Mouse (Mus musculus) T-helper 17 cell (primary cell): Measurements from ENCODE around the gene Bptf.
"Not testable (repeated sequence)": the region's sequence is repeated elsewhere in the genome, so short reads cannot be mapped to it uniquely, and the experiment has no call there.

Experiments used
- in situ Hi-C, 2 experiments: fragments of 300-600 bp; cut with MboI, MseI; formaldehyde crosslinking; loops; 1 replicate in 1 of 2; 2 replicates in 1 of 2; pipeline ENCODE4 v1.15.1; 2025; ENCODE audit warnings: high pct_unique_total_duplicates in 2 of 2

Gene Bptf

DNA sequence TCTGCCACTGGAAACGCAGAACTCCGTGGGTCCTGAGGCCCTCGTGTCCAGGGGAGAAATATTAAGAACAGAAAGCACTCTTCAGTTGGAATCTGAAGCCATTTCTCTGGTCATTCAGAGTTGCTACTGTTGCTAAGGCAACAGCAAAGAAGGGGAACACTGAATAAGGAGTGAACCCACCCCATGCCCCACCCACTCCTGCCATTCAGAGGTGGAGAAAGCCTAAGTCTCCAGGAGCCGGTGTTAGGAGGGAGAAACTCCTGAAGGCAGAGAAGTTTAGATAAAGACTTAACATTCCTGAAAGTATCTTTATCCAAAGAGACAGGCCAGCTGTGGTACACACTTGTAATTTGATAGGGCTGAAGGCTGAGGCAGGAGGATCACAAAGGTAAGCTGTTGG is 112.6 kb downstream of the Bptf start:
- in situ Hi-C loops = no loop called here

GRCm38 (mm10) chr11:107018606-107019005 is 113.3 kb downstream of the Bptf start:
- in situ Hi-C loops = no loop called here

- in situ Hi-C loops = no loop called here
Observed at GRCm38 (mm10) chr11:107017339-107017886, 114.5 kb downstream of the Bptf start.

- in situ Hi-C loops = no loop called here
Observed at GRCm38 (mm10) chr11:107016893-107017292, 115.0 kb downstream of the Bptf start.

DNA sequence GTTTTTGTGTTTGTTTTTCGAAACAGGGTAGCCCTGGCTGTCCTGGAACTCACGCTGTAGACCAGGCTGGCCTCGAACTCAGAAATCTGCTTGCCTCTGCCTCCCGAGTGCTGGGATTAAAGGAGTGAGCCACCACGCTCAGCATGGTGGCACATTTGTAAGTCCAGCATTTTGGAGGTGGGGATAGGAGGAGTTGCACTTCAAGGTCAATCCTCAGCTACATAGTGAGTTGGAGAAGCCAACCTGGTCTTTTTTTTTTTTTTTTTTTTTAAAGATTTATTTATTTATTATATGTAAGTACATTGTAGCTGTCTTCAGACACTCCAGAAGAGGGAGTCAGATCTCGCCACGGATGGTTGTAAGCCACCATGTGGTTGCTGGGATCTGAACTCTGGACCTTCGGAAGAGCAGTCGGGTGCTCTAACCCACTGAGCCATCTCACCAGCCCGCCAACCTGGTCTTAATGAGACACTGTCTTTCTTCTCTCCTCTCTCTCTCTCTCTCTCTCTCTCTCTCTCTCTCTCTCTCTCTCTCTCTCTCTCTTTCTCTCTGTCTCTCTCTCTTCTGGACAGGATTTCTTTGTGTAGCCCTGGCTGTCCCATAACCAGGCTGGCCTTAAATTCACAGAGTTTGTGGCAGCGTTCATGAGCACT is 116.3 kb downstream of the Bptf start:
- in situ Hi-C loops = not testable (repeated sequence)

DNA sequence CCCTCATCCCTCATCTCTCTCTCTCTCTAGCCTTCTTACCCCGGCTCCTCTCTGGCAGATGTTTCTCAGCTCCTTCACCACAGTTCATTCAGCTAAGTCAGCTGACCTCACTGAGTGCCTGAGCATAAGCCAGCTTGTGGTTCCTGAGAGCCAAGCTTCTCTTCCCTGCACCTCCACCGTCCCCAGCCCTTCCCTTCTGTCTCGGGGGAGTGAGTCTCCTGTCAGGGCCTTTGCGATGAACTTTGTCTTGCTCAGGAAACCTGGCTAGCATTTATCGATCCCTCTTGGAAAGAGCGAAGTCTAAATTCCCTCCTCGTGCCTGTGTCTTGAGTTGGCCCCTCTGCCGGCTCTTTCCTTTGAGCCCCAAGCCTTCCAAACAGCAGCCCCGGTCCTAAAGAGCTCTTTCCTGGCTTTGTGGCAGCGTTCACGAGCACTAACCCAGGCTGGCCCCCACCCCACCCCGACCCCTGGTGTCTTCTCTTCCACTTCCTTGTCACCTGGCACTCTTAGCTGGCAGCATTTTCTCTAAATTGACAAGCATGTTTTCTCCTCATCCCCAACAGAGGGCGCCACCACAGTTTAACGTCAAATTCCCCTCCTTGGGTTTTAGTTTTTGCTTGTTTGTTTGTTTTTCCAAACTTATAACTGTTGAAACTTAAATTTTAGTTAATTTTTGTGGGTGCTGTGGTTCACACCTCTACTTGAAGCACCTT is 117.2 kb downstream of the Bptf start:
- in situ Hi-C loops = no loop called here

DNA sequence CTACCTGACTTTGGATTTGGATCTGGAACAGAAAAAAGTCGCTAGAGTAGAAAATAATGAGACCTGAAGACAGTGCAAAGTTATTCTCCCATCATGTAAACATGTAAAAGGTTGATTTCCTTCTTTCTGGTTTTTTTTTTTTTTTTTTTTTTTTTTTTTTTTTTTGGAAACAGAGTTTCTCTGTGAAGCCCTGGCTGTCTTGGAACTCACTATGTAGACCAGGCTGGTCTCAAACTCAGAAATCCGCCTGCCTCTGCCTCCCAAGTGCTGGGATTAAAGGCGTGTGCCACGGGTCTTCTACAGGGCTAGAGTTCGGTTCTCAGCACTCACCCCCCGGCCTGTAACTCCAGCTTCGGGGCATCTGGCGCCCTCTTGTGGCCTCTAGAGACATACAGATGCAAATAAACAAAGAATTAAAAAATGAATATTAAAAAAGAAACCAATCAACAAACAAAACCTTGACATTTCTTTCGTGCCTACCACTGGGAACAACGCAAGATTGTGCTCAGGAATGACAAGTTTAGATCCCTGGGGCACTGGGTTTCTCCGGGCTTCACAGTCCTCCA is 117.8 kb downstream of the Bptf start:
- in situ Hi-C loops = no loop called here

DNA sequence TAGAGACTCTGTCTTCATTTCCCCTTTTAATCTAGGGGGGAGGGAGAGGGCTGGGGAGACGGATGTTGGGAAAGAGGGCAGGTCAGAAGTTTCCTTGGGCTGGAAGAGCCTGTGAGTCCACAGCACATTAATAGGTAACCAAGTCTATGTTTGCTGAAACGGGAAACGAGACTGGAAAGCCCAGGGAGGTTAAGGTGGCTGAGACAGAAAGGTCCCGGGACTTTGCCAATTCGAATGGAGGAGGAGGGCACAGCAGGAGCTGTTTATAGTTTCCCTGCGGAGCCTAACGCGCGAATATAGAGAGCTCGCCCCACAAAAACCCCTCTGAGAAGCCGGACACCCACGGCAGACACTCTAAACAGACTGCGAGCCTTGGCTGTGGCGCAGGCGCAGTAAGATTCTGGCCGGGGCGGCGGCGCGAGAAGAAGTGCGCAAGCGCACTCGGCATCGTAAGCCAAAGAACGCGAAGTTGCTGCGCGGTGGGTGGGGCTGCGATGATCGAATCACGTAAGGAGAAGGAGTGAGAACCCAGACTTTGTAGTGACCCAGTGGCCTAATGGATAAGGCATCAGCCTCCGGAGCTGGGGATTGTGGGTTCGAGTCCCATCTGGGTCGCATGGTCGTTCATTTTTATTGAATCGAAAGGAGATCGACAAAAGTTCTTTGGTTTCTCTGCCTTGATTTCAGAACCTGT is 119.5 kb downstream of the Bptf start:
- in situ Hi-C loops = no loop called here

DNA sequence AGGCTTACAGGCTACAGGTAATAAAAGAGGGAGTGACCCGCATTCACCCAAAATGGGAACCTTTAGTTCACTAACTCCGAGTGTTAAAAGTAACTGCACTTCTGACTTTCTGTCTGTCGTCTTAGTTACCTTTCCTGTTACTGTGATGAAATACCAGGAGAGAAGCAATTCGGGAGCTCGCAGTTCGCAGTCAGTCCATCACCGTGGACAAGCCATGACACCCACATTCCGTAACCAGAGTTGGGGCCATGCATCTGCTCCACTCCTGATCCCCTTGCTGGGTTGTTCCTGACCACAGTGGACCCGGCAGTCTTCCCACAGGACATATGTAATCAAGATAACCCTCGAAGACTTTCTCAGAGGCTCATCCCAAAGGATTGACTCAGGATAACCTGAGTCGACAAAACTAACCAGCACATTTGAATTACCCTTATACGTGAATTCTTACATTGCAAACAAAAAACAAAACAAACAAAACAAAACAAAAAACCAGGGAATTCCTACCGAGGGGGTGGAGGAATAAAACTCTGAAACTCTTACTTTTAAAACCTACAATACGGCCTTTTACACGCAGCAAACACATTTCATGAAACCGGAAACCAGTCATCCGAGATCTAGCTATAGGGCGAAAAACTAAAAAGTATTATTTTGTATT is 120.1 kb downstream of the Bptf start:
- in situ Hi-C loops = no loop called here

DNA sequence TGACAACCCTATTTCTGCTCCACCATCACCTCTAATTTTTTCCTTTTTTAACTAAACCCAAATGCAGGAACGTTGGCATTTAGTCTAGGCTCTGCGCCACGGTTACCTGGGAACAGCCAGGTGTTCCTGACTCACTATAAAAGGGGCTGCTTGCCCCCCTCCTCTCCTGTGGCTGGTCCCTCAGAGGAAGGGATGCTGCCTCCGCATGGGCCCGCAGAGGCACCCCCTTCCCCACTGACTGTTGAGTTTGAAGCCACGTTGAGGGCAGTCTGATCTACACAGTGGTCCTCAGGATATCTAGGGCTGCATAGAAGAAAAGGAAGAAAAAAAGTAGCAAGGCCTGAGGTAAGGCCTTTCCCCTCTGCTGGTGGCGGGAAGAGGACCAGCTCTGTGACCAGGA is 120.8 kb downstream of the Bptf start:
- in situ Hi-C loops = no loop called here

DNA sequence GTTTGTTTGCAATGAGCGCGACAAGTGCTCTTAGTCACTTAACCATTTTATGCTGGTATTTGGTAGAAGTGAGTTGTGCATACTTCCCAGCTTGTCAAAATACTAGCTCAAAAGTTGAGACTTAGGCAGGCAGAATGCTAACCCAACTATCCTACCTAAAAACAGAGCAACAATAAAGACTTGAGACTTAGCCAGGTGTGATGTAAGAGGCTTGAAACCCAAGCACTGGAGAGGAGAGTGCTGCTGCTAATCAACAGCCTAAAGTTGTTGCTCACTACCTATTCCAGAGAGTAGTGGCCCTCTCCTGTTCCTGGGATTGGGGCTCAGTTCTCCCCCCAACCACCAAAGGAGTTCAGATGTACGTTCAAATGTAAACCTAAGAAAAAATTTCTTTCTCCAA is 121.5 kb downstream of the Bptf start:
- in situ Hi-C loops = no loop called here

- in situ Hi-C loops = no loop called here
Observed at GRCm38 (mm10) chr11:107005538-107005937, 126.4 kb downstream of the Bptf start.

DNA sequence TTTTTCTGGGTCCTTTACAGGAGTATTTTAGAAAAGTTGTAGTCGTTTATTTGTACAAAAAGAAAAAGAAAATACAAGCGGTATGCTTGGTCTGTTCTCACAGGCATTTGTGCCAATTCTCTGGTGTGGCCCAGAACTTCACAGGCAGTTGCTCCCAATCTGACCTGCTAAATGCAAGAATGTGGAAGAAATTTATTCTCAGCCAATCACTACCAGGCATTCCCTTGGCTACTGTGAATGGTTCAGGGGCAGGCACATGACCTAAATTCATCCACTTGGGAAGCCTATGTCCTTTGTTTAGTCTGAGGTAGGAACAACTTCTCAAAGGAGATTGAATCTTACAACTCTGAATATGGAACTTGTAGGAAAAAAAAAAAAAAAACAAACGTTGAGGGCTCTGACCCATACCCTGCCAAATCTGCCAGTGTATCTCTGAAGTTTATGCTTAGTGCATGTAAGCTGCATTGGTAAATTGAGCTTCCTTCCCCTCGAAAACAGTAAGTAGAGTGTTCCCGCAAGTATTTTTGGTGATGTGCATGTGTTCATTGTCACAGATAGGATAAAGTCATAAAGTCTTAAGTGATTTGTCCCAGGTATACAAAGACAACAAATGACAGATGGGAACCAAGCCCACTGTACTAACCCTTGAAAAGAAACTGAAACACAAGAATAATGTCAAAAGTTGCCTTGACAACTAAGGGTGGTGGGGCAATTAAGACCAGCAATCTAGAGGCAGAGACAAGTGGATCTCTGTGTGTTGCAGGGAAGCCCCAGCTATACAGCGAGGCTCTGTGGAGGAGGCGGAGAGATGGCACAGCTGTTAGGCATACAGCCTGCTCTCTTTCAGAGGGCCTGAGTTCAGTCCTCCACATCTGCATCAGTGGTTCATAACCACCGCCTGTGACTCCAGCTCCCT is 129.9 kb downstream of the Bptf start:
- in situ Hi-C loops = no loop called here

DNA sequence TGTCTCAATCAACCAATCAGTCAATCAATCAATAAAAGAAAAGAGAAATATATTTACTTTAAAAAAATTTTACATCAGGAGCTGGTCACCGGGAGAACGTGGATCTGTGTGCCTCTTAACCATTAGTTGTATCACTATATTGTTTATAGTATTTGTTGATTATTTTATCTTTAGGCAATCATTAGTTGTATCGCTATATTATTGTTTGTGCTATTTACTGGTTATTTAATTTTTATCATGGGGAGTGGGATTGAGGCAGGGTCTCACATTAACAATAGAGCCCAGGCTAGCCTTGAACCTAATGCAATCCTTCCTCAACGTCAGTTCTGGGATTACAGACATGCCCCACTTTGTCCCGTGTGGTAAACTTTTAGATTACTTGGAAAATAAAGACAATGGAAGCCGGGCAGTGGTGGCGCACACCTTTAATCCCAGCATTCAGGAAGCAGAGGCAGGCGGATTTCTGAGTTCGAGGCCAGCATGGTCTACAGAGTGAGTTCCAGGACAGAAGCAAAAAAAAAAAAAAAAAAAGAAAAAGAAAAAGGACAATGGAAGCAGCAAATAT is 131.9 kb downstream of the Bptf start:
- in situ Hi-C loops = no loop called here

DNA sequence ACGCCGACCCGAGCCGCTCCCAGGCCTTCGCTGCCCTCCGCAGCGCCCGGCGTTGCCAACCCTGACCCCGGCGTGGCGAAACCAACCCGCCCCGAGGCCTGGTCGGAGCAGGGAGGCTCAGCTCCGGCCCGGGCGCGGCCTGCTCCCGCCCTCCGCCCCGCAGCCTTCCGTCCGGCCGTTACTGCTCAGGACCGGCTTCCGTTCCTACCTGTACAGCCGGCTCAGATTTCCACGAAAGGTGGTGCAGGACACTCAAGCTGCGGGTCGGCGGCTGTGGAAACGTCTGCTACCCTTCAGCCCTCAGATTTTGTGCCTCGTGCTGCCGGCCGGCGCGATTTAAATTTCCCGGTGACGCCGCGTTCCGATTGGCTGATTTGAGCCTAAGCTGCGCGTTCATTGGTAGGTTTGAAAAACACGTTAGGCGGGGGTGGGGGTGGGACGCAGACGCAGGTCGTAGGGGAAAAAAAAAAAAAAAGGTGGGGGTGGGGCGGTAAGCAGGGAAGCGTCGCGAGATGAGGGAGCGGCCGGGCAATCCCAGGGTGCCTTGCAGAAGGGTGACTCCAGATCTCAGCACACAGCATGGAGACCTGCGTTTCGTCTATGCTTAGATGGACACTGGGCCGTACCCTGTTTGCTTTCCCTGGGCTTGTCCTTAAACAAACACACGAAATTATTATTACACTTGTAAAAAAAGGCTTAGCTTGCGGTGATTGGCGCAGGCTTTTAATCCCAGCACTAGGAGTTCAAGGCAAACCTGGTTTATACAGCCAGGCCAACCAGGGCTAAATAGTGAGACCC is 132.6 kb downstream of the Bptf start, which contains the start of gene Kpna2:
Kpna2 (minus strand) TSS at position 391 of the 798 bp plus-strand sequence.
- in situ Hi-C loops = no loop called here

DNA sequence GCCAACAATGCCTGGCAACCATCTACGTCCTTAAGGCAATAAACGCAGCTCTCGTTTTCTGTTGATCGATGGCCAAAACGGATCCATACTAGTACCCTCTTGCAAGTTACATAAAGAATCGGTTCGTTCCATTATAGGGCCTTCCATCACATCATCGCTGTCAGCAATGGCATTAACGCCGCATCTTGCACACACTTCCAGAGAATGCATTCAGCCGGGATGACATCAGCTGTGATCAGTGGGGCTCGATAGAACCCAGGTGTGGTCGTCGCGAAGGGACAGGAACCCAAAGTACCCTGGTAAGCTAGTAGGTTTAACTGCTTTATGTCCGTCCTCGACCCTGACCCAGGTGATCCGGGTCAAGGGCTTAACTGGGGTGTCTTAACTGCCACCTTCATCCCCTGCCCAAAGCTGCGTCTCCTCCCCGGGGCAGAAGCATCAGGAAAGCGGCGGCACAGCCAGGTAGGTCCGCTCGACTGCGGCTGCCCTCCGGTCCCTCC is 133.2 kb downstream of the Bptf start:
- in situ Hi-C loops = no loop called here

DNA sequence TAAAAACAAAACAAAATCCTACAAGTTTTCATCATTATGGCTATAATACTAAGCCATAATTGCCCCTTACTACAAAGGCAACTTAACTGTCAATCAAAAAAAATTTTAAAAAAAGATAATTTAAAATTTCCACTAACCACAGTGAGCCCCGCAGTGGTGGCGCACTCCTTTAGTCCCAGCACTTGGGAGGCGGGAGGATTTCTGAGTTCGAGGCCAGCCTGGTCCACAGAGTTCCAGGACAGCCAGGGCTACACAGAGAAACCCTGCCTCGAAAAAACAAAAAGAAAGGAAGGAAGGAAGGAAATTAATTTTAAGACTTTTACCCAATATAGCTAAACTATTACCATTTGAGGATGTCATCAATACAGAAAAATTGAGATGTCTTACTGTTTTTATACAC is 134.0 kb downstream of the Bptf start:
- in situ Hi-C loops = no loop called here

DNA sequence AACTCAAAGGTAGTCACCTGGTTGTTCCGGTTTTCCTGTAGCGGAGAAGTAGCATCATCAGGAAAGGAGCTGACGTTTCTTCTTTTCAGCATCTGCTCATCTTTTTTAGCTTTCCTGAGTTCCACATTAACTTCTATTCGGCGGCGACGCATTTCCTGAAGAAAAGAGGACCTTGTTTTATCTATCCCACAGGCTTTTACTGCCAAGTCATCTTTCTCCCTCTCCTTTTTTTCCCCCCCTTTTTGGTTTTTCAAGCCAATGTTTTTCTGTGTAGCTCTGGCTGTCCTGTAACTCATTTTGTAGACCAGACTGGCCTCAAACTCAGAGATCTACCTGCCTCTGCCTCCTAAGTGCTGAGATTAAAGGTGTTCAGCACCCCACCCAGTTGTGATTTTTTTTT is 135.4 kb downstream of the Bptf start:
- in situ Hi-C loops = not testable (repeated sequence)
